Mouse (Mus musculus) E14TG2a.4 (cell line): ENCODE data around the gene Zbtb17.
A peak's percentile ranks its signal among the peaks of the same experiment; 100 is the strongest.

Source experiments
- H3K27me3 ChIP-seq: 2 replicates; pipeline ENCODE4 v1.6.1; 2014; ENCODE audit warnings: low read length, control low read depth; ENCODE audit not compliant: insufficient read depth
- H3K36me3 ChIP-seq: 2 replicates; pipeline ENCODE4 v1.6.1; 2014; ENCODE audit warnings: low read length, control low read depth; ENCODE audit not compliant: insufficient read depth
- H3K4me1 ChIP-seq: replicated peaks from 2 replicates; pipeline ENCODE4 v1.6.1; 2014; ENCODE audit warnings: low read depth, low read length, control low read depth
- H3K4me3 ChIP-seq: replicated peaks from 2 replicates; pipeline ENCODE4 v1.5.1; 2014; ENCODE audit warnings: mild to moderate bottlenecking, low read length
- H3K9me3 ChIP-seq: 2 replicates; pipeline ENCODE4 v1.6.1; 2014; ENCODE audit warnings: low read length, control low read depth
- CTCF ChIP-seq: conservative IDR thresholded peaks from 2 replicates; pipeline ENCODE4 v1.5.1; 2014; ENCODE audit warnings: low read length
- NANOG ChIP-seq: IDR thresholded peaks from 2 replicates; pipeline ENCODE4 v1.6.1; 2014; ENCODE audit warnings: borderline replicate concordance, low read length, mixed read lengths
- POU5F1 ChIP-seq: IDR thresholded peaks from 2 replicates; pipeline ENCODE4 v1.6.1; 2014; ENCODE audit warnings: low read length, borderline replicate concordance

Zbtb17 gene

GRCm38 (mm10) chr4:141408577-141408976 lies 35.9 kb upstream of the Zbtb17 start:
- H3K36me3 ChIP-seq = no peaks in the 10 kb centered on the region
- H3K9me3 ChIP-seq = peaks cover 4% of the 10 kb centered on the region
- H3K4me1 ChIP-seq = peaks cover 37% of the 10 kb centered on the region
- TF ChIP-seq NANOG (no peak), CTCF (no peak)
- peaks cover 29% of the 10 kb centered on the region for H3K27me3 ChIP-seq
- H3K4me3 ChIP-seq = no peak overlapping the region

- Histone ChIP-seq H3K36me3 (no peaks in the 10 kb centered on the region), H3K27me3 (peaks cover 39% of the 10 kb centered on the region), H3K4me3 (peak overlapping the region; percentile 35), H3K4me1 (peaks cover 26% of the 10 kb centered on the region), H3K9me3 (peaks cover 4% of the 10 kb centered on the region)
- TF ChIP-seq CTCF = peak; percentile 58
- TF ChIP-seq NANOG = no peak
- no peak for TF ChIP-seq POU5F1
These were observed 32.9 kb upstream of the Zbtb17 start for GRCm38 (mm10) chr4:141411430-141411992.

GRCm38 (mm10) chr4:141415924-141416323 lies 28.5 kb upstream of the Zbtb17 start, which contains the start of gene Clcnkb:
Gene Clcnkb, minus strand, starts transcription at chr4:141416014.
- H3K27me3 ChIP-seq = peaks cover 24% of the 10 kb centered on the region
- 0 out of 2 replicates have a peak within 1 kb of the TSS, but pooled peaks have one; percentile 5 for H3K4me3 ChIP-seq
- peaks cover 4% of the 10 kb centered on the region for H3K9me3 ChIP-seq
- TF ChIP-seq NANOG = no peak
- TF ChIP-seq CTCF = no peak
- TF ChIP-seq POU5F1 = no peak
- H3K4me1 ChIP-seq = peaks cover 21% of the 10 kb centered on the region
- H3K36me3 ChIP-seq = no peaks in the 10 kb centered on the region

- Histone ChIP-seq H3K4me1 (peaks cover 24% of the 10 kb centered on the region), H3K9me3 (no peaks in the 10 kb centered on the region), H3K4me3 (no peak overlapping the region), H3K27me3 (peaks cover 34% of the 10 kb centered on the region), H3K36me3 (no peaks in the 10 kb centered on the region)
- TF ChIP-seq POU5F1 = no peak
- TF ChIP-seq NANOG = no peak
- TF ChIP-seq CTCF = no peak
These were observed 24.9 kb upstream of the Zbtb17 start for GRCm38 (mm10) chr4:141419398-141420191.

GRCm38 (mm10) chr4:141420192-141420829 lies 24.1 kb upstream of the Zbtb17 start, which contains the start of gene Hspb7:
Gene Hspb7, plus strand, starts transcription at chr4:141420779.
- Histone ChIP-seq H3K36me3 (no peaks in the 10 kb centered on the region), H3K4me3 (no peak within 1 kb of the TSS; the same call in 1 of the 2 replicates), H3K9me3 (no peaks in the 10 kb centered on the region), H3K4me1 (peaks cover 31% of the 10 kb centered on the region), H3K27me3 (peaks cover 34% of the 10 kb centered on the region)
- TF ChIP-seq CTCF = no peak
- no peak for TF ChIP-seq NANOG
- no peak for TF ChIP-seq POU5F1

GRCm38 (mm10) chr4:141420886-141421285 lies 23.6 kb upstream of the Zbtb17 start:
- Histone ChIP-seq H3K4me1 (peaks cover 32% of the 10 kb centered on the region), H3K4me3 (no peak overlapping the region; the same call in 1 of the 2 replicates), H3K9me3 (no peaks in the 10 kb centered on the region), H3K36me3 (no peaks in the 10 kb centered on the region), H3K27me3 (peaks cover 28% of the 10 kb centered on the region)
- TF ChIP-seq NANOG (no peak), POU5F1 (no peak), CTCF (no peak)

GRCm38 (mm10) chr4:141421423-141421822 lies 23.0 kb upstream of the Zbtb17 start:
- Histone ChIP-seq H3K4me1 (peaks cover 35% of the 10 kb centered on the region), H3K9me3 (no peaks in the 10 kb centered on the region), H3K4me3 (no peak overlapping the region; the same call in 1 of the 2 replicates), H3K36me3 (no peaks in the 10 kb centered on the region), H3K27me3 (peaks cover 23% of the 10 kb centered on the region)
- TF ChIP-seq CTCF (no peak), POU5F1 (no peak), NANOG (no peak)

- Histone ChIP-seq H3K9me3 (no peaks in the 10 kb centered on the region), H3K4me1 (peaks cover 49% of the 10 kb centered on the region), H3K27me3 (peaks cover 23% of the 10 kb centered on the region), H3K4me3 (no peak overlapping the region), H3K36me3 (no peaks in the 10 kb centered on the region)
- no peak for TF ChIP-seq CTCF
- no peak for TF ChIP-seq POU5F1
- TF ChIP-seq NANOG = no peak
These were observed 21.6 kb upstream of the Zbtb17 start for GRCm38 (mm10) chr4:141422841-141423240.
